Mouse (Mus musculus) megakaryocyte, embryonic 14.5 days (primary cell): ENCODE data around the gene Rsf1.

Experiments used
- FLI1 ChIP-seq: IDR thresholded peaks from 2 replicates; pipeline ENCODE4 v1.6.1; 2012; ENCODE audit warnings: low read length, inconsistent platforms, mixed read lengths
- GATA1 ChIP-seq: IDR thresholded peaks from 3 replicates; pipeline ENCODE4 v1.6.1; 2012; ENCODE audit warnings: mixed read lengths, low read length, inconsistent platforms, borderline replicate concordance

DNA sequence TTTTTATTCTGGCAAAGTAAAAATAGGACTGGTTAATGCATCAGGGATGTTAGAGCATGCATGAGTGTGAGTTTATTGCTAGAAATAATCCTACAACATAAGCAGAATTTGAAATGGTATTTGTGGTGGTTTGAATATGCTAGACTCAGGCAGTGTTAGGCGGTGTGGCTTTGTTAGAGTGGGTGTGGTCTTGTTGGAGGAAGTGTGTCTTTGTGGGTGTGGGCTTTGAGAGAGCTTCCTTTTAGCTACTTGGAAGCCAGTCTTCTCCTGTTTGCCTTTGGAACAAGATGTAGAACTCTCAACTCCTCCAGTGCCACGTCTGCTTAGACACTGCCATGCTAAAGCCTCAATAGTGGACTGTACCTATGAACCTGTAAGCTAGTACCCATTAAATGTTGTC is 18.9 kb downstream of the Rsf1 start:
- no peak for TF ChIP-seq GATA1
- TF ChIP-seq FLI1: no peak
